Mouse (Mus musculus): ENCODE measurements at regions not wholly inside any gene's neighbourhood (a gene's known extent, or its start where the extent isn't known, plus 50 kb on each side); places are given as distances from the start of the nearest gene placed in this dataset.

- TF ChIP-seq CTCF (IDR thresholded peaks at IDR 0.05; ENCODE audit: borderline replicate concordance, extremely low read depth, insufficient read depth, insufficient read length) (no peak), POLR2A (IDR thresholded peaks at IDR 0.05; ENCODE audit: borderline replicate concordance, extremely low read depth, insufficient read depth, insufficient read length, poor library complexity, severe bottlenecking) (no peak)
These were observed 919.9 kb upstream of the Tenm2 start for GRCm38 (mm10) chr11:38155706-38156105.

Data from brain, embryonic 14.5 days (tissue).